36 mouse cellular contexts compared by ENCODE assay signal in genomic region chr4:101705325-101705724, GRCm38 (mm10). TPM values are rescaled to one million over a fixed set of nuclear protein-coding genes. Genes with fewer than 3 reads are reported as not detected.
"Had no signal": no experiment of that assay in that cellular context is flagged by ENCODE, and none has a peak within 500 bp of the region (broad histone marks: within the 10 kb centered on the region; RNA-seq: fewer than 3 reads in every experiment).

No protein-coding gene starts in this region.

- H3K27me3 ChIP-seq: heart, embryonic 12.5 days; heart, embryonic 13.5 days; heart, embryonic 15.5 days; hindbrain, embryonic 12.5 days; hindbrain, embryonic 13.5 days; hindbrain, embryonic 15.5 days; intestine, embryonic 15.5 days; kidney, embryonic 15.5 days had no signal

- H3K9me3 ChIP-seq: heart, embryonic 10.5 days; heart, embryonic 12.5 days; heart, embryonic 13.5 days; heart, embryonic 15.5 days; hindbrain, embryonic 10.5 days; hindbrain, embryonic 12.5 days; hindbrain, embryonic 13.5 days; hindbrain, embryonic 15.5 days; intestine, embryonic 15.5 days; kidney, embryonic 15.5 days had no signal

- H3K4me2 ChIP-seq: heart, embryonic 11.5 days; heart, embryonic 12.5 days; heart, embryonic 13.5 days; heart, embryonic 15.5 days; hindbrain, embryonic 12.5 days; hindbrain, embryonic 13.5 days; hindbrain, embryonic 14.5 days; hindbrain, embryonic 15.5 days; intestine, embryonic 15.5 days; kidney, embryonic 15.5 days had no signal

- H3K9ac ChIP-seq: heart, embryonic 12.5 days; heart, embryonic 13.5 days; heart, embryonic 15.5 days; hindbrain, embryonic 12.5 days; hindbrain, embryonic 13.5 days; hindbrain, embryonic 14.5 days; hindbrain, embryonic 15.5 days; intestine, embryonic 15.5 days; kidney, embryonic 15.5 days had no signal

- H3K4me3 ChIP-seq: heart, embryonic 10.5 days; heart, embryonic 12.5 days; heart, embryonic 13.5 days; heart, embryonic 15.5 days; hindbrain, embryonic 10.5 days; hindbrain, embryonic 12.5 days; hindbrain, embryonic 13.5 days; hindbrain, embryonic 15.5 days; intestine, embryonic 15.5 days; kidney, embryonic 15.5 days; layer of hippocampus, adult 2 months had no signal

- H3K4me1 ChIP-seq: heart, embryonic 10.5 days; heart, embryonic 12.5 days; heart, embryonic 13.5 days; heart, embryonic 15.5 days; hindbrain, embryonic 10.5 days; hindbrain, embryonic 12.5 days; hindbrain, embryonic 13.5 days; hindbrain, embryonic 15.5 days; intestine, embryonic 15.5 days; kidney, embryonic 15.5 days had no signal

- H3K27ac ChIP-seq: heart, embryonic 10.5 days; heart, embryonic 13.5 days; heart, embryonic 15.5 days; hindbrain, embryonic 10.5 days; hindbrain, embryonic 12.5 days; hindbrain, embryonic 13.5 days; hindbrain, embryonic 14.5 days; hindbrain, embryonic 15.5 days; hindbrain, postnatal 0 days; intestine, embryonic 15.5 days; kidney, embryonic 15.5 days; kidney, postnatal 0 days; layer of hippocampus, adult 2 months had no signal

- DNase-seq: heart, postnatal 10 days; heart, postnatal 14 days; heart, postnatal 36 days; heart, postnatal 4 days; kidney, adult 11 months; kidney, adult 18-20 months; kidney, adult 2 months; kidney, adult 8-10 months; kidney, adult 9 months; kidney, postnatal 10 days; kidney, postnatal 14 days; kidney, postnatal 25 days; kidney, postnatal 36 days; kidney, postnatal 4 days; layer of hippocampus, adult 9-11 months; layer of hippocampus, postnatal 36 days had no signal

- H3K36me3 ChIP-seq: heart, embryonic 10.5 days; heart, embryonic 12.5 days; heart, embryonic 13.5 days; heart, embryonic 15.5 days; hindbrain, embryonic 10.5 days; hindbrain, embryonic 12.5 days; hindbrain, embryonic 13.5 days; hindbrain, embryonic 15.5 days; intestine, embryonic 15.5 days; kidney, embryonic 15.5 days had no signal

- ATAC-seq: hindbrain, embryonic 16.5 days; hindbrain, postnatal 0 days; inflammation-experienced regulatory T-cells, adult 6 months; intestine, embryonic 15.5 days; intestine, embryonic 16.5 days; intestine, postnatal 0 days had no signal

RNA-seq across cellular contexts. Expression of gene Lepr, which starts 11.9 kb away (rescaled TPM):
- total RNA-seq: hematopoietic stem cell, adult 5-6 weeks had no signal
- polyA plus RNA-seq: inflammation-experienced regulatory T-cells, adult 6 months had no signal
